15 mouse cellular contexts compared by ENCODE assay signal in genomic region chr5:105557346-105557745, GRCm38 (mm10). TPM values are rescaled to one million over a fixed set of nuclear protein-coding genes. Genes with fewer than 3 reads are reported as not detected.
DNase-seq lines count a peak whose midpoint lies in the region; ATAC-seq and TF ChIP-seq lines count a peak whose summit lies in the region.
"Had no signal": no experiment of that assay in that cellular context is flagged by ENCODE, and none has a peak within 500 bp of the region (broad histone marks: within the 10 kb centered on the region; RNA-seq: fewer than 3 reads in every experiment).

No protein-coding gene starts in this region.

- no peak for DNase-seq in hindbrain, embryonic 14.5 days (ENCODE audit: low spot score)
- DNase-seq in left cerebral cortex, adult 2 months (ENCODE audit: extremely low spot score in 1 of 2, low spot score in 2 of 2) = no peak
- no peak for DNase-seq in left cerebral cortex, postnatal 36 days (ENCODE audit: low spot score in 2 of 2)
- peak; percentile 54 to 60 for DNase-seq in B cell, adult 2 months
- peak; percentile 11 for DNase-seq in brain, embryonic 14.5 days (ENCODE audit: low read depth)
- no peak for DNase-seq in kidney, postnatal 25 days
- DNase-seq: cerebellum, adult 11 months; cerebellum, adult 8-10 months; gastrocnemius, postnatal 25 days had no signal

- no peak for TF ChIP-seq POLR2A in brain, embryonic 14.5 days (IDR thresholded peaks at IDR 0.05; ENCODE audit: borderline replicate concordance, extremely low read depth, insufficient read depth, insufficient read length, poor library complexity, severe bottlenecking)

- H3K4me2 ChIP-seq in hindbrain, embryonic 14.5 days (replicated peaks) = no peak overlapping the region
- H3K4me2 ChIP-seq in hindbrain, embryonic 16.5 days (ENCODE audit: low read length) = no peak overlapping the region
- H3K4me2 ChIP-seq: embryonic facial prominence, embryonic 12.5 days; heart, embryonic 12.5 days had no signal

- no peaks in the 10 kb centered on the region for H3K27me3 ChIP-seq in hindbrain, embryonic 14.5 days (ENCODE audit: control insufficient read depth, insufficient read depth, low read length)
- no peaks in the 10 kb centered on the region for H3K27me3 ChIP-seq in hindbrain, embryonic 16.5 days (replicated peaks; ENCODE audit: control insufficient read depth, insufficient read depth, low read length)
- H3K27me3 ChIP-seq: embryonic facial prominence, embryonic 12.5 days; heart, embryonic 12.5 days had no signal

- H3K4me1 ChIP-seq in hindbrain, embryonic 14.5 days (replicated peaks; ENCODE audit: control insufficient read depth, insufficient read depth, low read length) = no peaks in the 10 kb centered on the region
- peaks cover 3% of the 10 kb centered on the region; the same call in 1 of the 2 replicates for H3K4me1 ChIP-seq in hindbrain, embryonic 16.5 days (ENCODE audit: control insufficient read depth, insufficient read depth, low read depth, low read length)
- H3K4me1 ChIP-seq: embryonic facial prominence, embryonic 12.5 days; hindbrain, embryonic 10.5 days had no signal

- intact Hi-C loops in left cerebral cortex, adult 2 months (cut with DNase I) = no loop called here
- intact Hi-C loops in left cerebral cortex, postnatal 36 days (cut with DNase I) = no loop called here

- no peak for ATAC-seq in hindbrain, embryonic 14.5 days (ENCODE audit: low FRiP score)
- no peak; the same call in 1 of the 2 replicates for ATAC-seq in hindbrain, embryonic 16.5 days
- ATAC-seq: inflammation-experienced regulatory T-cells, adult 6 months; intestine, postnatal 0 days had no signal

- H3K36me3 ChIP-seq in hindbrain, embryonic 14.5 days (replicated peaks; ENCODE audit: control insufficient read depth, insufficient read depth) = peaks cover 4% of the 10 kb centered on the region; the same call in 1 of the 2 replicates
- no peaks in the 10 kb centered on the region; the same call in 1 of the 2 replicates for H3K36me3 ChIP-seq in hindbrain, embryonic 16.5 days (ENCODE audit: control insufficient read depth, insufficient read depth, low read length)
- H3K36me3 ChIP-seq: embryonic facial prominence, embryonic 12.5 days had no signal

- 0 out of 2 replicates have a peak overlapping the region, but pooled peaks have one; percentile 17 for H3K27ac ChIP-seq in hindbrain, embryonic 14.5 days
- H3K27ac ChIP-seq in hindbrain, embryonic 16.5 days (ENCODE audit: low read depth, low read length) = no peak overlapping the region
- H3K27ac ChIP-seq in left cerebral cortex, adult 2 months = 0 out of 2 replicates have a peak overlapping the region, but pooled peaks have one; percentile 48
- H3K27ac ChIP-seq: embryonic facial prominence, embryonic 12.5 days; hindbrain, embryonic 10.5 days had no signal

- H3K9me3 ChIP-seq in hindbrain, embryonic 14.5 days (ENCODE audit: control insufficient read depth, low read length) = no peaks in the 10 kb centered on the region
- H3K9me3 ChIP-seq in hindbrain, embryonic 16.5 days (ENCODE audit: control insufficient read depth, low read length) = no peaks in the 10 kb centered on the region
- H3K9me3 ChIP-seq: embryonic facial prominence, embryonic 12.5 days had no signal

- H3K4me3 ChIP-seq in hindbrain, embryonic 14.5 days (replicated peaks; ENCODE audit: low read length) = no peak overlapping the region
- H3K4me3 ChIP-seq in hindbrain, embryonic 16.5 days (ENCODE audit: low read length) = no peak overlapping the region
- H3K4me3 ChIP-seq in left cerebral cortex, adult 2 months = no peak overlapping the region
- H3K4me3 ChIP-seq: embryonic facial prominence, embryonic 12.5 days; heart, embryonic 12.5 days; hindbrain, embryonic 10.5 days had no signal

- H3K9ac ChIP-seq in hindbrain, embryonic 14.5 days = no peak overlapping the region
- H3K9ac ChIP-seq in hindbrain, embryonic 16.5 days (ENCODE audit: low read depth, low read length) = no peak overlapping the region
- H3K9ac ChIP-seq: embryonic facial prominence, embryonic 12.5 days; heart, embryonic 12.5 days had no signal

- 95% methylated on average over 3 of the region's 3 CpGs for whole genome bisulfite sequencing in hindbrain, embryonic 14.5 days
- 90% methylated on average over 3 of the region's 3 CpGs for WGBS in hindbrain, embryonic 16.5 days

- no peak for TF ChIP-seq CTCF in left cerebral cortex, adult 2 months (IDR thresholded peaks at IDR 0.05)
- TF ChIP-seq CTCF in brain, embryonic 14.5 days (IDR thresholded peaks at IDR 0.05; ENCODE audit: borderline replicate concordance, extremely low read depth, insufficient read depth, insufficient read length) = no peak

RNA-seq across cellular contexts. Expression of gene Lrrc8c, which starts 38.2 kb away (rescaled TPM):
- polyA plus RNA-seq in hindbrain, embryonic 14.5 days (2014; fragmentation: Nextera tagmentation; extraction: Ambion mirVana) = 18.2 and 18.5 TPM in 2 replicates
- polyA plus RNA-seq in hindbrain, embryonic 16.5 days (2015; fragmentation: Nextera tagmentation; extraction: Ambion mirVana) = 14.1 and 15.1 TPM in 2 replicates
- total RNA-seq in left cerebral cortex, adult 2 months (2021) = 10 to 100 TPM; 32.7 to 37.5 TPM
- total RNA-seq in left cerebral cortex, postnatal 36 days (2021) = 10 to 100 TPM; 33.4 to 34.7 TPM
- 8.9 and 14.8 TPM in 2 replicates for polyA plus RNA-seq in brain, embryonic 14.5 days (2012; rRNA removed)

Comparison
In these comparisons a context has a peak if more than half of its experiments do, and no peak if none do; other contexts are left out.
1. DNase-seq: peak in B cell, adult 2 months (2 of 2) and brain, embryonic 14.5 days (single experiment); none in hindbrain, embryonic 14.5 days (single experiment), left cerebral cortex, adult 2 months (0 of 2), left cerebral cortex, postnatal 36 days (0 of 2) and kidney, postnatal 25 days (0 of 2).